Mouse (Mus musculus): Measurements from ENCODE around the gene Shisa3.

- no peak for TF ChIP-seq POLR2A (IDR thresholded peaks at IDR 0.05; ENCODE audit: borderline replicate concordance, extremely low read depth, low read depth, low read length)
- no peak for TF ChIP-seq CTCF (IDR thresholded peaks at IDR 0.05; ENCODE audit: insufficient read depth, low read length)
These were observed 522 bp upstream of the Shisa3 start for GRCm38 (mm10) chr5:67606916-67607803.
